Mouse (Mus musculus) cerebellum, adult 9-11 months (tissue): Measurements from ENCODE around the gene Fam221a.

Source experiments
- DNase-seq: peaks from one replicate; pipeline ENCODE4 v3.0.0; 2022

The Fam221a gene

DNA sequence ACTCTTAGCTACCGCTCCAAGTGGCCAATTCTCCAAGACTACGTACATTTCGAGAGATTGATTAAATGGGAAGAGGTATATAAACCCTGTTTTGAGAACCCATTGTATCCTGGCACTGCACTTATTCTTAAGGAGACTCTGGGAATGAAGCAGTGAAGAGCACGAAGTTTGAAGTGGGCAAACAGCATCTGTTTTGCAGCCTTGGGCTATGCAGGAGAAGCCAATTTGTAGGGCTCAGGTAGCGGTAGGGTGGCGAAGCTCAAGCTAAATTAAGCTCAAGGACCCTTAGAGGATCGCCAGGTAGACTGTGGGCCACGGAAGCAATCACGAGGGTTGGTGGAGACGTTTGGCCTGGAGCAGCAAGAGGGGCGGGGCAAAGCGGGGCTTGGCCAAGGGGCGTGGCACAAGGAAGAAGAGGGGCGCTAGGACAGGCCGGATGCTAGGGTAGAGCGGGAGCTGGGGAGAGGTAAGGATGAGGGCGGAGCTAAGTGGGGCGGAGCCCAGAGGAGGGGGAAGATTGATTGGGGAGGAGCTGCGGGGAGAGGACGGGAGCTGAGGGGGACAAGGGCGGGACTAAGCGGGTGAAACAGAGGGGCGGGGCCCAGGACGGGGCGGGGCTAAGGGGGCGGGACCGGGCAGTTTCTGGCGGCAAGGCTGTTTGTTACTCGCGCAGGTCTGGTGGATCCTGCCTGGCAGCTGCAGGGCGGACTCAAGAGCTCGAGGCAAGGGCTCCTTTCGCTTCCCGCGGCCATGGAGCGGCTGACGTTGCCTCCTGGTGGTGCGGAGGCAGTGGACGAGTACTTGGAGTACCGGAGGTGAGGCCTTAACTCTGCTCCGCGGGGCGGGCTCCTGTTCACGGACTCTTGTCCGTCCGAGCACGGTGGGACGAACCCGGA lies at the start of gene Fam221a:
TSS of gene Fam221a (plus strand) at position 581 of the 896 bp plus-strand sequence.
- peak; percentile 88 for DNase-seq

GRCm38 (mm10) chr6:49318966-49319594 lies 48.5 kb upstream of the Fam221a start, which contains the start of gene Ccdc126:
Gene Ccdc126 (plus strand): TSS chr6:49319274.
- peak; percentile 98 for DNase-seq

GRCm38 (mm10) chr6:49319595-49320315 lies 47.8 kb upstream of the Fam221a start:
- DNase-seq: peak; percentile 10

GRCm38 (mm10) chr6:49321341-49321740 lies 46.2 kb upstream of the Fam221a start:
- no peak for DNase-seq

GRCm38 (mm10) chr6:49322056-49322455 lies 45.5 kb upstream of the Fam221a start:
- no peak for DNase-seq

DNA sequence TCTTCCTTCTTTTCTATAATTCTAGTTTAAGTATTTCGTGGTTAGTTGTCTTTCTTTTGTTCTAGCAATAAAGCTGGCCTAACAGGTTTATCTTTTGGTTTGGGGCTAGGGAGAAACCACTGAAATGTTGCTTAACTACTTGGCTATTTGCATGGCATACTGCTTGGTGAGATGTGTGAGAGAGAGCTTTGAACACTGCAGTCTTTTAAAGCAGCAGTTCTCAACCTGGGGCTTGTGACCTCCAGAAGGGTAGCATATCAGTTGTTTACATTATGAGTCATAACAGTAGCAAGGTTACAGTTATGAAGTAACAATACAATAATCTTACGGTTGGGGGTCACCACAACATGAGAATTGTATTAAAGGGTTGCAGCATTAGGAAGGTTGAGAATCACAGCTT lies 44.6 kb upstream of the Fam221a start:
- DNase-seq: no peak

GRCm38 (mm10) chr6:49324528-49324927 lies 43.0 kb upstream of the Fam221a start:
- no peak for DNase-seq

GRCm38 (mm10) chr6:49325294-49325693 lies 42.2 kb upstream of the Fam221a start:
- DNase-seq: no peak

GRCm38 (mm10) chr6:49326846-49327245 lies 40.7 kb upstream of the Fam221a start:
- DNase-seq: no peak

DNA sequence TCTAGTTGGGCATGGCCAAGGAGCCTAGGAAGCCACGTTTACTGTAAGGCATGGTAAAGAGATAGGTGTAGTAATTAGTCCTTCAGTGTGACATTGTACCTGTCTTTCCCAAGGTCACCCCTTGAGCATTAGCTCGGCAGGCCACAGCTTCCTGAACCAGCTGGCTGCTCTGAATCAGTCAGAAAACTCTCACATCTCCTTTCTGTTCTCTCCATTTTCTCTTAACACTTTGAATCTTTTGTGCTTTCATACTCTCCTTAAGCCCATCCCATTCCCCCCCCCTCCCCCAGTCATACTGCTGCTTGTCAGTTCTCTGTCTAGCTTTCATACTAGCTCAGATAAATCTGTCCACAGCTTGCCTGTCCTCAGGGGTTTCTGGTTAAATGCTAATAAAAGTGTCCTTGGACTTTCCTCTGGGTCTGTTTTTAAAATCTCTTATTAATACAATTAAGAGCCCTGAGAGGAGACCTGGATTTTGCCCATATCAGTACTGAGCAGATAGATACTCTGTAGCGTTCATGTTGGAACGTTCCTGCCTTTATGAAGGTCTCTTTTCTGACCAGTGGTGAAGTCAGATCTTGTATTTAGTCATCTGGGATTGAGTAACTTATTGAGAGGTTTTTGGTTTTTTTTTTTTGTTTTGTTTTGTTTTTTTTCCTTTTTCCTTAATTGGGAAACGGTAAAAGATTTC lies 36.0 kb upstream of the Fam221a start:
- no peak for DNase-seq

DNA sequence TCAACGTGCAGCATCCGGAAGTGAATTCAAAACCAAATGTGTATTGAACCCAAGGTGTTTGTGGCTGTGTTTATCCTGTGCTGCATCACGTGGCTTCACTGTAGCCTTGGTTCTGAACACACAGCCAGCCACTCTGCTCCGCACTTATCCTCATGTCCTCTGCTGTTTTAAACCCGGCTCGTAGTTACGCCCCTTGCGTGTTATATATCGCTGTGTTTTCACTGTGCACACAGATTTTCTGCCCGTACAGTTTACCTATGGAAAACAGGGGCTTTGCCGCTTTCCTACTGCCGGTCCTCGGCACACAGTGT lies 35.5 kb upstream of the Fam221a start:
- DNase-seq: no peak

DNA sequence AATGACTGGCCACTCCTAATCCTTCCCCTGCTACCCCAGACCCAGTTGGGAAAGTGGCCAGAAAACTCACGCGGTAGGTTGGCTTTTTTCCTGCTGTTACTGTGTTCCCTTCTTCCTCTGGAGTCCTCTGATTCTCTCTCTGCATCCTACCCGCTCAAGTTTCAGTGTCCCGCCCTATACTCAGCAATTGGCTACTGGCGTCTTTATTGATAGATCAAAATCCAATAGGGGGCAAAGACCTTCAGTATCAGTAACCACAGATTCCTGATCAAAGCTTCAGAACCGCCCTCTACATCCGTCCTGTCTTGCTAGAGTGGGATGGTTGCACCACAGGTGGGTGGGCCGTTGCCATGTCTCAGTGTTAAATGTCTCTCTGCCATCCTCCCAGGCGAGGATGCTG lies 29.0 kb upstream of the Fam221a start:
- DNase-seq: no peak

- DNase-seq: no peak
Observed at GRCm38 (mm10) chr6:49339145-49339544, 28.4 kb upstream of the Fam221a start.

- no peak for DNase-seq
Observed at GRCm38 (mm10) chr6:49343737-49344469, 23.6 kb upstream of the Fam221a start.

GRCm38 (mm10) chr6:49349826-49350225 lies 17.7 kb upstream of the Fam221a start:
- no peak for DNase-seq

GRCm38 (mm10) chr6:49354613-49355012 lies 12.9 kb upstream of the Fam221a start:
- DNase-seq: no peak

- DNase-seq: no peak
Observed at GRCm38 (mm10) chr6:49355171-49355570, 12.4 kb upstream of the Fam221a start.

DNA sequence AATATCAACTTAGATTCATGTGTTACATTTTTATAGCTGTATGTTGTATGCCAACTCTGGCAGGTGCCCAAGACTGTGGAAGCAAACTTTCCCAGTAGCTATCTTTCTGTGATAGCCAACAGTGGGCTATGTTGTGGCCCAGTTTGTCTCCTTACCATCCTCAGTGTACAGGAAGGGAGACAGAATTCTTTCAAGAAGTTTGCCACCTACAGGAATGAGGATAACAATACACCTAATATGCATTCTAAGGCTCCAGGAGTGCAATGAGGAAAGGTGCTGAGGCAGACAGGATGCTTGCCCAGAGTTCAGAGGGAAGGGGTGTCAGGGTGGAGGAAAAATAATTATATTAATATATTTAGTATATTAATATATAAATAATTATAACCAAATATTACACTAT lies 7.1 kb upstream of the Fam221a start:
- no peak for DNase-seq

DNA sequence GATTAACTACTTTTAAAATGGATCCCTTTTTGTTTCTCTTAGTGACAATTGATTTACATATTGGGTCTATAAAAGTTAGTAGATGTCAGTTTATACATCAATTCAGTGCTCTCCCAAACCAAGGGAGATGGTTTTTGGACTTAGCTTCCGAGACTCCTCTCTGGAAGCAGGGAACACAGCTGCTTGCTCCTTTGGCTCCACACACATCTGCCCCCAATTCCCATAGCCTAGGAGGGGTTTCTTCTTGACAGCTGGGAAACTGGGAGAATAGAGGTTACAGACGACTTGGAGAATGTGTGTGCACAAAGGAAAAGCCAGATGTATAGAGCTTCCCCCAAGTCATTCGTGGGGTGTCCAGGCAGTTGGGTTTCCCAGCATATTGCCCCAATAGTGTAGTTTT lies 673 bp downstream of the Fam221a start:
- no peak for DNase-seq

DNA sequence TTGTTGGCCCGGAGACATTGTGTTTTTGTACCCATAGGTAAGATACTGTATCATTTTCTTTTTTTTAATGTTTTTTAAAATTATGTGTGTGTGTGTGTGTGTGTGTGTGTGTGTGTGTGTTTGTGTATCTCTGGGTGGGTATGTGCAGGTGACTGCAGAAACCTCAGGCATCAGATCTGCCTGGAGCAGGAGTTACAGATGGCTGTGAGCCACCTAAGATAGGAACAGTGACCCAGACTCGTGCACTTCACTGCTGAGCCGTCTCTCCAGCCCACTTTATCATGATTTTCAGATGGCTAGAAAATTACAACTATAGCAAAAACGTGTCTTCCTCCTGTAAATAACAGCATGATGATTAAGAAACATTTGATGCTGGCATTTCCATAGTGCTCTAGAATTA lies 5.2 kb downstream of the Fam221a start:
- DNase-seq: no peak

- no peak for DNase-seq
Observed at GRCm38 (mm10) chr6:49373943-49374342, 6.4 kb downstream of the Fam221a start.

DNA sequence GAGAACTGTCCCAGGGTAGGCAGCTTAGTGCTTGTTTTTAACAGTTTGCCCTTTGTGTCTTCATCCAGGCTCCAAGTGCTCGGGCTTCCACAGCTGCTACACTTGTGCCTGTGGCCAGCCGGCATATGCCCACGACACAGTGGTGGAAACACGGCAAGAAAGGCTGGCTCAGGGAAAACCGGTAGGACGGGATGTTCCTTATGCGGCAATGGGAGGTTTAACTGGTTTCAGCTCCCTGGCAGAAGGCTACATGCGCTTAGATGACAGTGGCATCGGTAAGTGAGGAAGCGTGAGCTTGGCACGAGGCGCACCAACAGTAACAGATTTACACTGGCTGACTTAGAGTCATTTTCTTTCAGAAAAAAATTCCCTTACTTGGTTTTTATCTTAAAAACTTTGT lies 10.8 kb downstream of the Fam221a start:
- DNase-seq: no peak
